Mouse (Mus musculus): ENCODE measurements around the gene Nt5c1a. TPM values are rescaled to one million over a fixed set of nuclear protein-coding genes. Genes with fewer than 3 reads are reported as not detected.
A peak's percentile ranks its signal among the peaks of the same experiment; 100 is the strongest.

Gene Nt5c1a
- total and polyA plus RNA-seq, 2 experiments from 2014 or later = 0.33 to 3.4 TPM

DNA sequence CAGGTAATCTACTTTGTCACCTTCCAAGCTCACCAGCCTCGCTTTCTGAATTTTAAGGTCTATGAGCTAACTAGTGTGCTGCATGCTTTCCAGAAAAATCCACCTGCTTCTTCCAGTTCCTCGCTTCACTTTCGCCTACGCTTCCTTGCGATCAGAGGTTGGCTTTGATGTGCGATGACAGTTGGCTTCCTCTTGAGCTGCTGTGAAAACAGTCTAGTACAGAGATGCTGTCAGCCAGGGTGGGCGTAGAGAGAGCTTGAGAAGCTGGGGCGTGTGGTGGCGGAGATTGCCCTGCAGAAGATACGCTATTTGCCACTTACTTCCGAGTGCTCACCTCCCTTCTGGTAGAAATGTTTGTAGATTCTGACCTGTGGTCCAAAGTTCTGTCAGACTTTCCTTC lies 9.0 kb upstream of the Nt5c1a start:
- no peaks in the 10 kb centered on the region for H3K9me3 ChIP-seq (ENCODE audit: low read length)
- no peak for TF ChIP-seq CTCF (IDR thresholded peaks at IDR 0.05; ENCODE audit: low read depth)
- no peak for ATAC-seq
- 87% methylated on average over 11 of the region's 11 CpGs for WGBS
- H3K27ac ChIP-seq (ENCODE audit: low read depth, low read length) = no peak overlapping the region
- peaks cover 18% of the 10 kb centered on the region for H3K36me3 ChIP-seq (ENCODE audit: insufficient read depth)
- no peaks in the 10 kb centered on the region for H3K4me1 ChIP-seq (ENCODE audit: insufficient read depth)
- no peaks in the 10 kb centered on the region for H3K27me3 ChIP-seq (ENCODE audit: insufficient read depth, low read length)
- no peak overlapping the region for H3K4me3 ChIP-seq (ENCODE audit: low read depth, low read length)
- no peak overlapping the region for H3K4me2 ChIP-seq (ENCODE audit: low read depth)
- no peak for DNase-seq
- H3K9ac ChIP-seq = no peak overlapping the region

GRCm38 (mm10) chr4:123193791-123194190 lies 7.5 kb upstream of the Nt5c1a start:
- ATAC-seq (peak; percentile 36; the same call in 1 of the 2 replicates), DNase-seq (no peak)
- H3K9me3 ChIP-seq (ENCODE audit: low read length) = no peaks in the 10 kb centered on the region
- H3K4me3 ChIP-seq (ENCODE audit: low read depth, low read length) = no peak overlapping the region
- 77% methylated on average over 11 of the region's 11 CpGs for WGBS
- TF ChIP-seq CTCF (IDR thresholded peaks at IDR 0.05; ENCODE audit: low read depth) = no peak
- no peak overlapping the region for H3K27ac ChIP-seq (ENCODE audit: low read depth, low read length)
- H3K36me3 ChIP-seq (ENCODE audit: insufficient read depth) = peaks cover 15% of the 10 kb centered on the region
- no peak overlapping the region for H3K4me2 ChIP-seq (ENCODE audit: low read depth)
- H3K9ac ChIP-seq = no peak overlapping the region
- H3K4me1 ChIP-seq (ENCODE audit: insufficient read depth) = no peaks in the 10 kb centered on the region
- H3K27me3 ChIP-seq (ENCODE audit: insufficient read depth, low read length) = no peaks in the 10 kb centered on the region

GRCm38 (mm10) chr4:123196695-123197094 lies 4.6 kb upstream of the Nt5c1a start:
- Histone ChIP-seq H3K4me1 (ENCODE audit: insufficient read depth) (peaks cover 8% of the 10 kb centered on the region), H3K4me3 (ENCODE audit: low read depth, low read length) (no peak overlapping the region), H3K27me3 (ENCODE audit: insufficient read depth, low read length) (no peaks in the 10 kb centered on the region), H3K27ac (ENCODE audit: low read depth, low read length) (no peak overlapping the region), H3K36me3 (ENCODE audit: insufficient read depth) (0 out of 2 replicates have a peak, but pooled peaks cover 4% of the 10 kb centered on the region), H3K9me3 (ENCODE audit: low read length) (no peaks in the 10 kb centered on the region), H3K9ac (no peak overlapping the region), H3K4me2 (ENCODE audit: low read depth) (no peak overlapping the region)
- no peak for ATAC-seq
- TF ChIP-seq CTCF (IDR thresholded peaks at IDR 0.05; ENCODE audit: low read depth) = no peak
- WGBS = 77% methylated on average over 6 of the region's 6 CpGs
- no peak for DNase-seq

DNA sequence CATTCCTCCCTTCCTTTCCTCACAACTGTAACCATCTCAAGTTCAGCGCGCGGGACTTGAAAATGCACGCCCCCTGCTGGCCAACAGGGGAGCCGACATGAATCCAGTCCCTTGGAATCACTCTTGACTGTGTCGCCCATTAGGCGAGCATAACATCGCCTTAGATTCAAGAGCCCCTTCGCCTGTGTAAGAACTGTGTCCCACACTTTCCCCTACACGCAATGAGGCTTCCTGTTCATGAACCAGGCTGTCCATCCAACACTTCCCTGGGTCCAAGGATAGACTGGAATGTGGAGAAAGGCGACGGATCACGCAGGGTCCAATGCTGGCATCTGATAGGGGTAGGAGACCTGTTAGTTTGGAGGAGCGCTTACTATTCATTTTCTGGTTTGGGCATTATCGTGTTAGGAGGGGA lies 526 bp upstream of the Nt5c1a start:
- Histone ChIP-seq H3K9me3 (ENCODE audit: low read length) (no peaks in the 10 kb centered on the region), H3K9ac (peak overlapping the region; percentile 49; the same call in 1 of the 2 replicates), H3K36me3 (ENCODE audit: insufficient read depth) (no peaks in the 10 kb centered on the region), H3K4me2 (ENCODE audit: low read depth) (peak overlapping the region; percentile 88), H3K27ac (ENCODE audit: low read depth, low read length) (no peak overlapping the region), H3K4me1 (ENCODE audit: insufficient read depth) (peaks cover 10% of the 10 kb centered on the region), H3K27me3 (ENCODE audit: insufficient read depth, low read length) (no peaks in the 10 kb centered on the region), H3K4me3 (ENCODE audit: low read depth, low read length) (peak overlapping the region; percentile 43)
- WGBS = 2% methylated on average over 15 of the region's 15 CpGs
- DNase-seq (peak; percentile 85), ATAC-seq (peak; percentile 83)
- TF ChIP-seq CTCF (IDR thresholded peaks at IDR 0.05; ENCODE audit: low read depth) = peak; percentile 90

GRCm38 (mm10) chr4:123202094-123202420 lies 753 bp downstream of the Nt5c1a start:
- ATAC-seq = no peak
- Histone ChIP-seq H3K9ac (no peak overlapping the region), H3K4me2 (ENCODE audit: low read depth) (peak overlapping the region; percentile 88), H3K4me1 (ENCODE audit: insufficient read depth) (peaks cover 10% of the 10 kb centered on the region), H3K27me3 (ENCODE audit: insufficient read depth, low read length) (no peaks in the 10 kb centered on the region), H3K4me3 (ENCODE audit: low read depth, low read length) (peak overlapping the region; percentile 43), H3K9me3 (ENCODE audit: low read length) (no peaks in the 10 kb centered on the region), H3K27ac (ENCODE audit: low read depth, low read length) (no peak overlapping the region), H3K36me3 (ENCODE audit: insufficient read depth) (no peaks in the 10 kb centered on the region)
- DNase-seq = no peak
- TF ChIP-seq CTCF (IDR thresholded peaks at IDR 0.05; ENCODE audit: low read depth) = no peak
- WGBS = 22% methylated on average over 8 of the region's 8 CpGs

DNA sequence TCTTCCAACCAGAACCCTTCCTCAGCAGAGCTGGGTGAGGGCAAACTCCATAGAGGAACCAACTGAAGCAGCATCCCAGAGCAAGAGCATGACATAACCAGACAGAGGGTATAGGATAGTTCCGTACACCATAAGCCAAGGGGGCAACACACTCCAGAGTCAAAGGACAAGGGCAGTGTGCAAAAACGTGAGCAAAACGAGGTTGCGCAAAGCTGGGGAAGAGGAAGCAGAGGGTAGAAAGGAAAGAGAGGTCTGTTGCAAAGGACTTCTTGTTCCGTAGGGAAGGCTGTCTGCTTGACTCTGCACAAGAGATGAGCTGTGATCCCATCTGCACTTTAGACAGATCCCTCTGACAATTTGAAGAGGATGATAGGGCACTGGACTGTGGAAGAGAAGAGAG lies 6.0 kb downstream of the Nt5c1a start:
- ATAC-seq (no peak), DNase-seq (no peak)
- Histone ChIP-seq H3K27ac (ENCODE audit: low read depth, low read length) (no peak overlapping the region), H3K9me3 (ENCODE audit: low read length) (no peaks in the 10 kb centered on the region), H3K4me2 (ENCODE audit: low read depth) (no peak overlapping the region), H3K4me1 (ENCODE audit: insufficient read depth) (no peaks in the 10 kb centered on the region), H3K27me3 (ENCODE audit: insufficient read depth, low read length) (no peaks in the 10 kb centered on the region), H3K4me3 (ENCODE audit: low read depth, low read length) (no peak overlapping the region), H3K36me3 (ENCODE audit: insufficient read depth) (no peaks in the 10 kb centered on the region), H3K9ac (no peak overlapping the region)
- TF ChIP-seq CTCF (IDR thresholded peaks at IDR 0.05; ENCODE audit: low read depth) = no peak
- WGBS = 73% methylated on average over 5 of the region's 5 CpGs

GRCm38 (mm10) chr4:123210996-123211395 lies 9.7 kb downstream of the Nt5c1a start:
- no peak for TF ChIP-seq CTCF (IDR thresholded peaks at IDR 0.05; ENCODE audit: low read depth)
- no peak for ATAC-seq
- 59% methylated on average over 8 of the region's 8 CpGs for WGBS
- no peaks in the 10 kb centered on the region for H3K27me3 ChIP-seq (ENCODE audit: insufficient read depth, low read length)
- H3K4me2 ChIP-seq (ENCODE audit: low read depth) = no peak overlapping the region
- no peak overlapping the region for H3K4me3 ChIP-seq (ENCODE audit: low read depth, low read length)
- H3K27ac ChIP-seq (ENCODE audit: low read depth, low read length) = no peak overlapping the region
- no peak overlapping the region for H3K9ac ChIP-seq
- 0 out of 2 replicates have a peak, but pooled peaks cover 7% of the 10 kb centered on the region for H3K4me1 ChIP-seq (ENCODE audit: insufficient read depth)
- no peak for DNase-seq
- no peaks in the 10 kb centered on the region for H3K9me3 ChIP-seq (ENCODE audit: low read length)
- H3K36me3 ChIP-seq (ENCODE audit: insufficient read depth) = no peaks in the 10 kb centered on the region

All from forebrain, postnatal 0 days (tissue).